Mouse (Mus musculus) megakaryocyte, embryonic 14.5 days (primary cell): Measurements from ENCODE around the gene Mylk4.

Experiments
- FLI1 ChIP-seq: IDR thresholded peaks from 2 replicates; pipeline ENCODE4 v1.6.1; 2012; ENCODE audit warnings: low read length, inconsistent platforms, mixed read lengths
- GATA1 ChIP-seq: IDR thresholded peaks from 3 replicates; pipeline ENCODE4 v1.6.1; 2012; ENCODE audit warnings: mixed read lengths, low read length, inconsistent platforms, borderline replicate concordance

GRCm38 (mm10) chr13:32724606-32725005 lies 59.1 kb downstream of the Mylk4 start:
- TF ChIP-seq GATA1 (no peak), FLI1 (no peak)
